Mouse (Mus musculus): Measurements from ENCODE around the gene Ghitm. TPM values are rescaled to one million over a fixed set of nuclear protein-coding genes. Genes with fewer than 3 reads are reported as not detected.
"Not testable (repeated sequence)": the region's sequence is repeated elsewhere in the genome, so short reads cannot be mapped to it uniquely, and the experiment has no call there.

The Ghitm gene
- polyA plus RNA-seq, 1 experiment: 440 TPM

DNA sequence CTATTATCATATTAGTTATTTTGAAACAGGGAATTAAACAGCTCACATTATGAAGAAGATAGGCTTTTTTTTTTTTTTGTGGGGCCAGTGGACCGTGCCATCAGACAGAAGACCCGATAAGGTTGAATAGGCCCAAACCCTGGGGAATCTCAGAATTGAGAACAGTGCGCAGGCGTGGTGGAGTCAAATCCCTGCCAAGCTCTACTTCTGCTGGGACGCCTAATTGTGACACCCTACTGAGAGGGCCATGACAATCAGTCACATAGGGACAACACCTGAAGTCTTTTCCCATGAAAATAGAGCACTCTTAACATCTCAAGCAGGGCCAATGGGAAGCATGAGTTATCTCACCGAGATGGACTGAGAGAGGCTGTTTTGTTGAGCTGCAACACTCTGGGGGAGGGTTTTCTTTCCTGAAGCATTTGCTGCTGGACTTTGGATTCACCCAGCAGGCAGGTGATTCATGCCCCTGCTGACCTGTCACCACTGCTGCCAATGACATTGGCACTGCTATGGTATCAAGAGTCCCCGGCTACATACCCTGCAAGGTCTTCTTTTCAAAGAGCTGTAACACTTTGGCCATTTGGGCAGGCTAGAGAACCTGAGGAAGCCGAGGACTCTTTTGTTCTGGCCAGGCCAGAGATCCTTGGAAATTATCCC lies 4.1 kb upstream of the Ghitm start:
- Histone ChIP-seq H3K4me3 (replicated peaks; ENCODE audit: insufficient read depth, low read depth, low read length) (no peak overlapping the region), H3K4me1 (ENCODE audit: control insufficient read depth, insufficient read depth, low read length) (no peaks in the 10 kb centered on the region), H3K27me3 (ENCODE audit: control insufficient read depth, insufficient read depth, low read length) (no peaks in the 10 kb centered on the region), H3K27ac (ENCODE audit: insufficient read depth, low read length) (no peak overlapping the region)
- no peak for TF ChIP-seq CTCF (IDR thresholded peaks at IDR 0.05; ENCODE audit: borderline replicate concordance, insufficient read depth, low read depth, low read length)
- no peak for TF ChIP-seq POLR2A (IDR thresholded peaks at IDR 0.05; ENCODE audit: borderline replicate concordance, insufficient read depth, low read length)
- DNase-seq: no peak
- WGBS: 29% methylated on average over 8 of the region's 8 CpGs

DNA sequence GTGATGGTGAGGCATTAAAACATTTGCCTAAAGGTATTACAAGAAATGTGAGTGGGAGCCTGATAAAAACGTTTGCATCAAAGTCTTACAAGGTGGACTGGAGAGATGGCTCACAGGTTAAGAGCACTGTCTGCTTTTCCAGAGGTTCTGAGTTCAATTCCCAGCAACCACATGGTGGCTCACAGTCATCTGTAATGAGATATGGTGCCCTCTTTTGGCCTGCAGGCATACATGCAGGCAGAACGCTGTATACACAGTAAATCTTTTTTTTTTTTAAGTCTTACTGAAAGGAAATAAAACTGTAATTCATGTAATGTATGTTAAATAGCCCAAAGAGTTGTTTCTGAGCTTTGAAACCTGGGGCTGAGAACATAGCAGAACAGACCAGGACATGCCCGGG lies 2.5 kb upstream of the Ghitm start:
- H3K27me3 ChIP-seq (ENCODE audit: control insufficient read depth, insufficient read depth, low read length); DNase-seq; H3K4me3 ChIP-seq (replicated peaks; ENCODE audit: insufficient read depth, low read depth, low read length); H3K4me1 ChIP-seq (ENCODE audit: control insufficient read depth, insufficient read depth, low read length); H3K27ac ChIP-seq (ENCODE audit: insufficient read depth, low read length): not testable (repeated sequence)
- 82% methylated on average over 3 of the region's 3 CpGs for WGBS

GRCm38 (mm10) chr14:37136110-37136509 lies 1.0 kb upstream of the Ghitm start:
- DNase-seq: peak in 1 of 2 experiments; percentile 27
- no peak for TF ChIP-seq POLR2A (IDR thresholded peaks at IDR 0.05; ENCODE audit: borderline replicate concordance, insufficient read depth, low read length)
- no peak for TF ChIP-seq CTCF (IDR thresholded peaks at IDR 0.05; ENCODE audit: borderline replicate concordance, insufficient read depth, low read depth, low read length)
- H3K27me3 ChIP-seq (ENCODE audit: control insufficient read depth, insufficient read depth, low read length): no peaks in the 10 kb centered on the region
- H3K4me1 ChIP-seq (ENCODE audit: control insufficient read depth, insufficient read depth, low read length): no peaks in the 10 kb centered on the region; the same call in 1 of the 2 replicates
- H3K4me3 ChIP-seq (replicated peaks; ENCODE audit: insufficient read depth, low read depth, low read length): no peak overlapping the region
- no peak overlapping the region for H3K27ac ChIP-seq (ENCODE audit: insufficient read depth, low read length)
- WGBS: 70% methylated on average over 4 of the region's 4 CpGs

DNA sequence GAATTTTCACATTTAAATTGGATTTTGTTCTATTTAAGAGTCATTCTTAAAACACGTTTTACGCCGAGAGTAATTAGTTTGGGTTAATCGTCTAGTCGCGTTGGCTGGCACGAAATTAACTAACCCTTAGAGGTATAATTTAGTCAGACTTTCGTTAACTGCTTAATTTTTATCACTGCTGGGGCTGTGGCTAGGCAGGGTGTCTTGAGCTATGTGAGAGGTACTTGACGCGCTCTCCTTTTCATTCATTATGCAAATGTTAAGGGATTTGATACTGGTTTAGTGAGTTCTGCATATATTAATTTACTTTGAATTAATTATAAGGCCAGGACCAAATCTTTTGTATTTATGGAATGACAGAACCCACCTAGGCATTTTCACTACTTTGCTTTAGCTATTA lies 599 bp upstream of the Ghitm start:
- whole genome bisulfite sequencing: under 1% methylated on average over 10 of the region's 10 CpGs
- TF ChIP-seq CTCF (IDR thresholded peaks at IDR 0.05; ENCODE audit: borderline replicate concordance, insufficient read depth, low read depth, low read length): no peak
- no peak for TF ChIP-seq POLR2A (IDR thresholded peaks at IDR 0.05; ENCODE audit: borderline replicate concordance, insufficient read depth, low read length)
- H3K27ac ChIP-seq (ENCODE audit: insufficient read depth, low read length): 0 out of 2 replicates have a peak overlapping the region, but pooled peaks have one; percentile 28
- no peaks in the 10 kb centered on the region for H3K27me3 ChIP-seq (ENCODE audit: control insufficient read depth, insufficient read depth, low read length)
- H3K4me3 ChIP-seq (replicated peaks; ENCODE audit: insufficient read depth, low read depth, low read length): peak overlapping the region; percentile 91
- H3K4me1 ChIP-seq (ENCODE audit: control insufficient read depth, insufficient read depth, low read length): no peaks in the 10 kb centered on the region; the same call in 1 of the 2 replicates
- no peak for DNase-seq

DNA sequence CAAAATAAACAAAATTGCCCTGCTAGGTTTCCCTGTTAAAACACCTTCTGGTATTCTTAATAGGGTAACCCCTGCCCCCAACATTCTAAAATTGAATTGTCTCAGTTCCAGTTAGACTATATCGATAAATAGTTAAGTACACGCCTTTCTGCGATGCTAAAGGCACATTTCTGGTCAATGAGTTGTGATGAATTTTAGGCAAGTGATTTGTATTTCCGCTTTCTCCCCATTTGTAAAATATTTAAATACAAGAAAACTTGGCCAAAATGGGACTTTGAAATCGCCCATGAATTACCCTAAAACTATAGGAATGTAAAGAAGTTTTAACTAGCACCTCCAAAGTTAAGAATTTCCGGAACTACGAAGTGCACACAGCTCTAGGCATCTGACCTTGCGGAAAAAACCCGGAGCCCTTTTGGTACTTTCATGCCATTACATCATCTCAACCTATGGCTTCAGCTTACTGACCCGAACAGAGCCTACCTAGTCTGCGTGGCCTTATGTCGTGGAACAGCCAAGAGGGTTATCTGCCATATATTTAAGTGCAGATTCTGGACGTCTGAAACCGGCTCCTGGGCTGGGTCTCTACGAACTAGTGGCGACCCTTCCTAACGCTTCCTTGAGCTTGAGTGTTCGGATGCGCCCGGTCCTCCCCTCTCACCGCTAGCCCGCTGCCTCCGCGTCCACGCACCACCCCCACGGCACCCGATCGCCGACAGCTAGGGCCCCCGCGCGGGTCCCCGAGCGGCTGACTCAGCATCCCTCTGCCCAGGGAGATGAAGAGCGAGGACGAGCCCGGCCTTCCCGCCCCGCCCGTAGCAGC lies 557 bp downstream of the Ghitm start:
- Histone ChIP-seq H3K4me3 (replicated peaks; ENCODE audit: insufficient read depth, low read depth, low read length) (peak overlapping the region; percentile 69), H3K27ac (ENCODE audit: insufficient read depth, low read length) (peak overlapping the region; percentile 31), H3K27me3 (ENCODE audit: control insufficient read depth, insufficient read depth, low read length) (no peaks in the 10 kb centered on the region), H3K4me1 (ENCODE audit: control insufficient read depth, insufficient read depth, low read length) (no peaks in the 10 kb centered on the region; the same call in 1 of the 2 replicates)
- WGBS: 1% methylated on average over 40 of the region's 40 CpGs
- DNase-seq: peak in 1 of 2 experiments; percentile 41
- TF ChIP-seq POLR2A (IDR thresholded peaks at IDR 0.05; ENCODE audit: borderline replicate concordance, insufficient read depth, low read length): no peak
- TF ChIP-seq CTCF (IDR thresholded peaks at IDR 0.05; ENCODE audit: borderline replicate concordance, insufficient read depth, low read depth, low read length): no peak

DNA sequence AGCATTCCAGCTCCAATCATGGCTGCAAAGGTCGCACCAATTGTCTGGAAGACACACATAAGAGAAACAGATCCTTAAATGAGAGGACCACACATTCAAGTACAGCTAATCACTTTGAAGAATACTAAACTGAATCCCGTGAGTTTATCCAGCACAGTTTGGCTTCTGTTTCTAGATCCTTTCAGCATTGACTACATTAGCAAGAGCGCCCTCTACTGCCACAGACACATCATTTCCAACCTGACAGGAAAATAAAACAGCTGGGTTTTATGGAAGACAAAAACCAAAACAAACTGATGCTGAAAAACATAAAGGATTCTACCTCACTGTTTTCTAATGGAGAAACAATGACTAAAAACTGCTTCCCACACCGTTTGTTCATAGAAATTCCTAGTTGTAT lies 7.4 kb downstream of the Ghitm start:
- 36% methylated on average over 4 of the region's 4 CpGs for WGBS
- H3K4me3 ChIP-seq (replicated peaks; ENCODE audit: insufficient read depth, low read depth, low read length): no peak overlapping the region
- H3K27me3 ChIP-seq (ENCODE audit: control insufficient read depth, insufficient read depth, low read length): no peaks in the 10 kb centered on the region
- H3K27ac ChIP-seq (ENCODE audit: insufficient read depth, low read length): no peak overlapping the region
- DNase-seq: peak in 1 of 2 experiments; percentile 29
- TF ChIP-seq POLR2A (IDR thresholded peaks at IDR 0.05; ENCODE audit: borderline replicate concordance, insufficient read depth, low read length): no peak
- peak; percentile 22; the same call in 1 of the 2 replicates for TF ChIP-seq CTCF (IDR thresholded peaks at IDR 0.05; ENCODE audit: borderline replicate concordance, insufficient read depth, low read depth, low read length)
- no peaks in the 10 kb centered on the region for H3K4me1 ChIP-seq (ENCODE audit: control insufficient read depth, insufficient read depth, low read length)

GRCm38 (mm10) chr14:37119233-37119632 lies 15.8 kb downstream of the Ghitm start:
- 96% methylated on average over 4 of the region's 4 CpGs for WGBS
- TF ChIP-seq CTCF (IDR thresholded peaks at IDR 0.05; ENCODE audit: borderline replicate concordance, insufficient read depth, low read depth, low read length) (no peak), POLR2A (IDR thresholded peaks at IDR 0.05; ENCODE audit: borderline replicate concordance, insufficient read depth, low read length) (no peak)
- DNase-seq: no peak
- Histone ChIP-seq H3K27ac (ENCODE audit: insufficient read depth, low read length) (no peak overlapping the region), H3K4me3 (replicated peaks; ENCODE audit: insufficient read depth, low read depth, low read length) (no peak overlapping the region), H3K27me3 (ENCODE audit: control insufficient read depth, insufficient read depth, low read length) (no peaks in the 10 kb centered on the region), H3K4me1 (ENCODE audit: control insufficient read depth, insufficient read depth, low read length) (no peaks in the 10 kb centered on the region)

GRCm38 (mm10) chr14:37113922-37114321 lies 21.1 kb downstream of the Ghitm start, which contains the start of gene 2610528A11Rik:
Gene 2610528A11Rik, minus strand, starts transcription at chr14:37114022.
- TF ChIP-seq CTCF (IDR thresholded peaks at IDR 0.05; ENCODE audit: borderline replicate concordance, insufficient read depth, low read depth, low read length): no peak
- no peak for TF ChIP-seq POLR2A (IDR thresholded peaks at IDR 0.05; ENCODE audit: borderline replicate concordance, insufficient read depth, low read length)
- no peaks in the 10 kb centered on the region for H3K27me3 ChIP-seq (ENCODE audit: control insufficient read depth, insufficient read depth, low read length)
- H3K27ac ChIP-seq (ENCODE audit: insufficient read depth, low read length): no peak within 1 kb of the TSS
- H3K4me1 ChIP-seq (ENCODE audit: control insufficient read depth, insufficient read depth, low read length): no peaks in the 10 kb centered on the region
- WGBS: 22% methylated on average over 3 of the region's 3 CpGs
- no peak within 1 kb of the TSS for H3K4me3 ChIP-seq (replicated peaks; ENCODE audit: insufficient read depth, low read depth, low read length)
- no peak for DNase-seq

Measured in cerebellum, adult 2 months (tissue).